Mouse (Mus musculus) layer of hippocampus, postnatal 14 days (tissue): ENCODE data around the gene Tmed6. TPM values are rescaled to one million over a fixed set of nuclear protein-coding genes. Genes with fewer than 3 reads are reported as not detected.
A peak's percentile ranks its signal among the peaks of the same experiment; 100 is the strongest.
"Not testable (repeated sequence)": the region's sequence is repeated elsewhere in the genome, so short reads cannot be mapped to it uniquely, and the experiment has no call there.

ENCODE experiments used
- DNase-seq, 2 experiments: peaks; one replicate each; pipeline ENCODE4 v3.0.0; 2021 to 2022; ENCODE audit warnings: low spot score in 2 of 2, mixed read lengths in 1 of 2
- long read RNA-seq, 2 experiments: library from polyadenylated mRNA; stranded (forward); transcript quantifications; one replicate each; pipeline ENCODE4 v2.0.0; 2021
- total RNA-seq, 2 experiments: library from RNA; stranded (reverse); gene quantifications; 2 replicates each; pipeline ENCODE4 v1.2.3; 2021

Gene Tmed6
- not detected for total RNA-seq
- long read RNA-seq, experiment 1: 0 reads
- long read RNA-seq, experiment 2: 0 reads

GRCm38 (mm10) chr8:107065511-107066496, at the start of gene Tmed6:
Gene Tmed6, minus strand, starts transcription at chr8:107065644.
- DNase-seq: no peak

GRCm38 (mm10) chr8:107115008-107115320, 49.5 kb upstream of the Tmed6 start:
- DNase-seq: no peak

- DNase-seq: peak in 1 of 2 experiments; percentile 27
These were observed 48.9 kb upstream of the Tmed6 start for GRCm38 (mm10) chr8:107114150-107115007.

GRCm38 (mm10) chr8:107113209-107113608, 47.8 kb upstream of the Tmed6 start:
- DNase-seq: no peak

GRCm38 (mm10) chr8:107111340-107112105, 46.1 kb upstream of the Tmed6 start:
- DNase-seq: no peak

GRCm38 (mm10) chr8:107110629-107111330, 45.3 kb upstream of the Tmed6 start:
- no peak for DNase-seq

- no peak for DNase-seq
These were observed 44.5 kb upstream of the Tmed6 start for GRCm38 (mm10) chr8:107109816-107110435.

GRCm38 (mm10) chr8:107108978-107109720, 43.7 kb upstream of the Tmed6 start:
- DNase-seq: no peak

GRCm38 (mm10) chr8:107108089-107108488, 42.6 kb upstream of the Tmed6 start:
- DNase-seq: not testable (repeated sequence)

GRCm38 (mm10) chr8:107104547-107104946, 39.1 kb upstream of the Tmed6 start:
- DNase-seq: peak; percentile 56 to 62

- no peak for DNase-seq
These were observed 35.2 kb upstream of the Tmed6 start for GRCm38 (mm10) chr8:107100635-107101034.

GRCm38 (mm10) chr8:107096366-107097036, 31.1 kb upstream of the Tmed6 start, which contains the start of gene Terf2:
Gene Terf2, minus strand, starts transcription at chr8:107096547.
- peak; percentile 88 to 96 for DNase-seq

- peak; percentile 43 to 52 for DNase-seq
These were observed 30.4 kb upstream of the Tmed6 start for GRCm38 (mm10) chr8:107095717-107096365.

- DNase-seq: no peak
These were observed 25.1 kb upstream of the Tmed6 start for GRCm38 (mm10) chr8:107090531-107090930.

GRCm38 (mm10) chr8:107088526-107089063, 23.2 kb upstream of the Tmed6 start:
- no peak for DNase-seq

- DNase-seq: no peak
These were observed 20.6 kb upstream of the Tmed6 start for GRCm38 (mm10) chr8:107086018-107086417.

GRCm38 (mm10) chr8:107085358-107085757, 19.9 kb upstream of the Tmed6 start:
- DNase-seq: no peak
